Mouse (Mus musculus) urinary bladder, postnatal 25 days (tissue): ENCODE results near the gene Tomm40l.

Source experiments
- DNase-seq: peaks from one replicate; pipeline ENCODE4 v3.0.0; 2022; ENCODE audit warnings: low spot score

Gene Tomm40l

DNA sequence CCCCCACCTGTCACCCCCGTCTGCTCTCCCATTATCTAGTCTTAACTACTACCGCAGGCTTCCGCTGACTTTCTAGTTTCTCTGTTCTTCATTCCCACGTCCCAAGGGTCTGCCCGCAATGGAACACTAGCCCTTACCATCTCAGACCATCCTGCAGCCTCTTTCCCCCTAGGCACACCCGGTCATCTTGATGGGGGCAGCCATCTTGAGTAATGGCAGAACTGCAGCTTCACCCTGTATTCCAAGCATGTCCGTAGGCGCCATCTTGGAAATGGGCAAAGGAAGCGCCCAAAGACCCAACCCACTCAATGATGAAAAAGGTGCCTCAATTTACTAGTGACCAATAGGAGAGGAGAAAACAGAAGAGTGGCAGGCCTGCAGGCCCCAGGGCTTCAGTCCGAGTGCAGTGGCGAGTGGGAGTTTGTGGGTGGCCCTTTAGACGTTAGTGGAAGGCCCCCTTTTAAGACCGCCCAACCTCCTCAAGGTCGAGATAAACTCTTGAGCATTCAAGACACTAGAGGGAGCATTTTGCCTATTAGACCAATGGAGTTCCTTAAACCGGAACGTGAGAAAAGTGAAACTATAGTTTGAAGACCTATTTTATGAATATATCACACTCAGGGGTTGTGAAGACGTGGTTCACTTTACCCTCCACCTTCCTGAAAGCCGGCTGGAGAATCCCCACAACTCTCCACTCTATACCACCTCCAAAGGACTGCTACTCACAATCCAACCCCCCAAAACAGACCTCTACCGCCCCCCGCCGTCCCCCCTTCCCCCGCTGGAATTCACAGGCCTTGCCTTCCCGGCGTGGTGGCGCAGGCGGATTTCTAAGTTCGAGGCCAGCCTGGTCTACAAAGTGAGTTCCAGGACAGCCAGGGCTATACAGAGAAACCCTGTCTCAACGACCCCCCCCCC is at the start of gene Tomm40l:
Gene Tomm40l (minus strand): TSS at position 277 of the 918 bp plus-strand sequence.
- DNase-seq, result peak; percentile 68

DNA sequence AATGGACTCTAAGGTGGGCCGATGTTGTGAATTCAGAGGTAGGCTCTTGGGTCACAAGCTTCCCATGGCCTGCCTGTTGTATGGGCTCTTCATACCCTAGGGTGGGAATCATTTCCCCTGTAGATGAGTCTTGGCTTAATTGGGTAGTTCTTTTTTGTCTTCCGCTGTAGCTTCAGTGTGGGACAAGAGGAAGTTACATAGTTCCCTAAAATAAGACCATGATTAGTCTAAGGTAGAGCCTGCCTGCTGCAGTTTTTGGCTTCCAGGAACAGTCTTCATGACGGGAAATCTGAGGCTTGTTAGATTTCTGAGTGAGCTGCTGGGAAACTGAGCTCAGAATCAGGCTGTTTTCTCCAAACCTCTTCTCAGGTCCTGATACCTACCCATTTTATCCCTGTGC is 49.8 kb upstream of the Tomm40l start:
- DNase-seq, result no peak

DNA sequence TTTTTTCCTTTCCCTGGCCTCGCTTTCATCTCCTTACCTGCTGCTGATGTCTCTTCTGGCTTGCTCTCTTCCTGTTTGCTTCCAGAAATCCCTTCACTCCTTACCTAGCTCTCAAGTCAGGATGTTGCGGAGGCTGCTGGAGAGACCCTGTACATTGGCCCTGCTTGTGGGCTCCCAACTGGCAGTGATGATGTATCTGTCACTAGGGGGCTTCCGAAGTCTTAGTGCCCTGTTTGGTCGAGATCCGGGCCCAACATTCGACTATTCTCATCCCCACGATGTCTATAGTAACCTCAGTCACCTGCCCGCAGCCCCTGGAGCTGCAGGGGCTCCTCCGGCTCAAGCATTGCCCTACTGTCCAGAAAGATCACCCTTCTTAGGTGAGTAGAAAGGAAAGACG is 49.3 kb upstream of the Tomm40l start:
- DNase-seq, result no peak

DNA sequence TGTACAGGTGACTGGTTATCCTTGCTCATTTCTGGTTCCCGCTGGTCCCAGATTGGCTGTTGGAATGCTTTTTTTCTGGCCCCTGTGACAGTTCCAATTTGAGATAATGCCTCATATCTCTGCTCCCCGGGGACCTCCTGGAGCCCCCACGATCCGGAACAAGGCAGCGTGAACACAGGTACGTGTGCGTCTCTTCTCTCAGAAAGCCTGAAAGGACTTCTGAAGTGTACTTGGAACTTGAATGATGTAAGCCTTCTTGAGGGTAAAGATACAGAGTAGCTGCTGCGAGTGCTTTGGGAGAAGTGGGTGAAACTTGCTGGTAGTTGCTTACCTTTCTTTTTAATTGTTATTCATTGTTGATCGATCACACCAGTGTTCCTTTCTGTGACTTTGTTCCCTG is 48.9 kb upstream of the Tomm40l start:
- no peak for DNase-seq

DNA sequence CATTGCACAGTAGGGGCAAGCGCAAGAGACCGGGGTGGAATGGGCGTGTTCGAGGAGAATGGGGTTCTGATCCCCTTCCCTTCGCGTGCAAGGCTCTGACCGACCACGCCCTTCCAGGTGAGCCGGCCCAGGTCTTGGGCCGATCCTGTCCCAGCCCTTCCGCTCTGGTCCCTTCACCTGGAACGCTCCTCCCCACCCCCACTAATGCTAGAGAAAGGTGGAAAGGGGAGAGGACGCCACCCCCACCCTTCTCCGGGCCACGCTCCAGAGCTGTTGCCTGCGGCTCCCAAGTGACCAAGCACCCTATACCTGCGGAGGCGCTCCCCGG is 48.2 kb upstream of the Tomm40l start:
- peak; percentile 45 for DNase-seq

DNA sequence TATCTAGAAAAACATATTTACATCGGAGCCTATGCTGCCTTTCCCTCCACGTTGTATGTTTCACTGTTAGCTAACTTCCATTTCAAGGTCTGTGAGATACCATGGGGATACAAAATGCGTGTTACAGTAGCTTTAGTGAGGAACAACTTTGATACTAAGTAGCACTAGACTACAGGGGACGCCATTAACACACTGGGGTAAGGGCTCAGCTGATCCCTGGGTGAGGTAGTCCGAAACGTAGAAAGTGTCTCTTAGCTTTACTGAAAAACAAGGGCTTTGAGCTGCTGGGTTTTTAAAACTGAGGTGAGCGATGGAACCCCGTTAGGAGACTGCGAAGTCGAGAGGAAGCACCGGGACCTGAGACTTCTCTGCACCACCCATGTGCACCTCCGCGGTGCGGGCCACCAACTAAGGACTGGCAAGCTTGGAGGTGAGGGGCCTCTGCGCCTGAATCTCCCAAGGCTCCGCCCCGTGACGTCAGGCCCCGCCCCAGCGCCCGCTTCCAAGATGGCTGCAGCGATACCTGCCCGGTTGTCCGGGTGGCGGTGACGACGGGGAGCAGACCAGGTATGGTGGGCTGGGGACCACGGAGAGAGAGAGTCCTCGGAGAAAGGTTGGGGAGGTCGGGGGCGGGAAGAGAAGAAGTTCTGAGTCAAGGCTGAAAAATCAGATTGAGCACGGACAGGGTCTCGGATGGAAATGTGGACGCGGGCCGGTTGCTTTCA is 47.7 kb upstream of the Tomm40l start, which contains the start of gene B4galt3:
Gene B4galt3 (plus strand): TSS at position 481 of the 725 bp plus-strand sequence.
- DNase-seq, result peak; percentile 99

DNA sequence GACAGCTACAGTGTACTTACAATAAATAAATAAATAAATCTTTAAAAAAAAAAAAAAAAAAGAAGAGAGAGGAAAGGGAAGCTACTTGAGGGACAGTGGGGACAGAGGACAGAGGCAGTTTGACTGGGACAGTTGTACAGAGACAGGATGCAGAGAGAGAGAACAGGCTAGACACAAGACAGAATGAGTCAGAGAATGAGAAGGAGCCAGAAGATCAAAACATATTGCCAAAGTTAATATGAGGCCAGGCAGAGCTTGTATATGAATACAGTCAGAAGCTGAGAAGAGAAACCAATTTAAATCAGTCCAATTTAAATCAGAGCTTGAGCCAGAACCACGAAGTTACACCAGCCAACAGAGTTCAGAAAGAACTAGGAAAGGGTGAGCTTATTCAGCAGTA is 46.0 kb upstream of the Tomm40l start:
- no peak for DNase-seq

DNA sequence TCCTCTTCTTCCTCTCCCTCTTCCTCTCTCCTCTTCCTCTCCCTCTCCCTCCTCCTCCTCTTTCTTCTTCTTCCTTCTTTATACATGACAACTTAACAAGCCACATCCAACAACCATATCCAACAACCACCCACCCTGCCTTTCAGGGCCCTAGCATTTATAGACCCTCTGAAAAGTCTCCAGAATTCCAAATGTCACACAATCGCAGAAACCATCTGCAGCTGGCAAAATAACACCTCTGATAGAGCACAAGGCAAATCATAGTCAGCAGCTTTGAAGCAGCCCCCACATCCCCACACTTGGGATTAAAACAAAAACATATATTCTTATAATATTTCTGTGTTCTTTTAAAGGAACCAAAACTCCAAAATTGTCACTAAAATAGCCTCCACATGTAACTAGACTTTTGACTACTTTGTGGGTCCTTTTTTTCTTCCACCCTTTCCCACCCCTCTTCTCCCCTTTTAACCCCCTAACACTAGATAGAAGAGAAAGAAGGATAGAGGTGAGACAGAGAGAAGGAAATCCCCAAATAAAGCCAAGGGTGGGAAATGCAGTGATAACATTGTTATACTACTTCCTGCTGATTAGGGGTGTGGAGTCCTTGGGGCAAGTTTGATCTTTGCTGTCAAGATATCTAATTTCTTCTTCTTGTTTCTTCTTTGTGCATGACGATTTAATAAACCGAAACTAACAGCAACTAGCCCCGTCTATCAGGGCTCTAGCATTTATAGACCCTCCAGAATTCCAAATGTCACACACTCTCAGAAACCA is 43.8 kb upstream of the Tomm40l start:
- no peak for DNase-seq

DNA sequence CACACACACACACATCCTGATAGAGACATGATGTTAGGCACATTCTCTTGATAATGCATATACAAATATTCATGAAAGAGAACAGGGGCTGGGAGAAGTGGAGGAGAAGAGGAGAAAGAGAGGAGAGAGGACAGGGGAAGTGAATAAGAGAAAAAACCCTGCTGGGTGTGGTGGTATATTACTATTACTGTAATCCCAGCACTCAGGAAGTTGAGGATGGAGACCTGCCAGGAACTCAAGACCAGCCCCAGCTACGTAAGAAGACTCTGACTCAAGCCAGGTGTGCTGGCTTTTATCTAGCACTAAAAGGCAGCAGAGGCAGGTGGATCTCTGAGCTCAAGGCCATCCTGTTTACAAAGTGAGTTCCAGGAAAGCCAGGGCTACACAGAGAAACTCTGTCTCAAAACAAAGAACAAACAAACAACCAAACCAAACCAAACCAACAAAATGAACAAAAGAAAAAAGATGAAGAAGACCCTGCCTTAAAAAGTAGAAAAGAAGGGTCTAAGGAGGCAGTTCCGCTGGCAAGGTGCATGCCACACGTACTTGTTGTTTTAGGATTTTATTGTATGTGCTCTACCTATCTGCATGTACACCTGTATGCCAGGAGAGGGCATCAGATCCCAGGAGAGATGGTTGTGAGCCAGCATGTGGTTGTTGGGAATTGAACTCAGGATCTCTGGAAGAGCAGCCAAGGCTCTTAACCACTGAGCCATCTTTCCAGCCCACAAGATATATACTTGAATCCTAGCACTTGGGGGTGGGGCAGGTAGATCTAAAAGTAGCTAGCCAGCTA is 41.5 kb upstream of the Tomm40l start:
- no peak for DNase-seq

DNA sequence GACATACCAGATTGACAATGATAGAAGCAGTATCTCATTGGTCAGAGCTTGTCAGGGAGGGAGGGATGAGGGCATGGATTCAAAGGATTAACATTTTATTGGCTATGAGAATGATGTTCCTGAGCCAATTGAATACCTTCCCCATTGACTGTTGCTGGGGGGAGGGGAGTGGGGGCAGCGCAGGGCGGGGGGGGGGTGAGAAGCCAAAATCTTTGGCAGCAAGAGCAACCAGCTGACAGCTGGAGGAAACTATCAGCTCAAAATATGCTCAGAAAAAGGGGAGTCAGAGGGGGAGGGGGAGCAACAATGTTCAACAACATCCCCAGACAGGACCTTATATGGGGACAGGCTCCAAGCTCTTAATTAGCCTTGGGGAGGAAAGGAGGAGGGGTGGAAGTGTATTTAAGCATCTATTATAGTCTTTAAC is 40.9 kb upstream of the Tomm40l start:
- no peak for DNase-seq

DNA sequence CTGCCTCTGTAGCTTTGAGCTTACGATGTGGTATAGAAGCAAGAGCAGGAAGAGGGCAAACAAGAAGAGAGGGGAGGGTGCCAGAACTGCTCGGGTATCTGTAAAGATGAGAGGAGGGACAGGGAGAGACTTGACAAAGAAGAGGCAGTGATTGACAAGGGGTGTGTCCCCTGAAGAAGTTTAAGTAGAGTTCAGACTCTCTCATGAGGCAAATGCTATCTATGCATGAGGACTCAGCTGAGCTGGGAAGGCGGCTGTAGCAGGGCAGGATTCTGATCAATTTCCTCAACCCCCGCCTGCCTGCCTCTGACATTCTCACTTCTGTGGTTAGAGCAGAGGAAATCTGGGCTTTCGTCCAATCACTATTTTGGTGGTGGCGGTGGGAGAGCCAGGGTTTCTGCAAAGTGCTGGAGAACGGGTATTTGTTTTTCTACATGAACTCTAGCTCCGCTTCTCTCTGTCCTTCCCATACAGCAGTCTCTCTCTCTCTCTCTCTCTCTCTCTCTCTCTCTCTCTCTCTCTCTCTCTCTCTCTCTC is 40.3 kb upstream of the Tomm40l start:
- DNase-seq, result no peak

DNA sequence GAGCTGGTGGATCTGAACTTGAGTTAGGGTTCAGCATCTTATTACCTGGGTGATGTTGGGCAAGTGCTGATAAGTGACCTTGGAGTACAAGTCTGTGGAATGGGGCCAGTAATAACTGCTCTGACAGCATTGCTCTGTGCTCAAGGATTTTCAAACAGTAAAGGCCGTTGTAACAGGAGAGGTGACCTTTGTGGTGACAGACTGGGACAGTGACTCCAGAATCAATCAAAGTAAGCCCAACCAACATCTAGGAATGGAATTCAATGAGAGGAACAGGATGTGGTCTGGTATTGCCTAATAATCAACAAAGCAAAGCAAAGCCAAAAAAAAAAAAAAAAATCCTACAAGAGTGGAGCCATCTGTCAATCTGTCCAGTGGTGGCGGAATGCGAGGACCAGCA is 38.0 kb upstream of the Tomm40l start:
- DNase-seq, result no peak

DNA sequence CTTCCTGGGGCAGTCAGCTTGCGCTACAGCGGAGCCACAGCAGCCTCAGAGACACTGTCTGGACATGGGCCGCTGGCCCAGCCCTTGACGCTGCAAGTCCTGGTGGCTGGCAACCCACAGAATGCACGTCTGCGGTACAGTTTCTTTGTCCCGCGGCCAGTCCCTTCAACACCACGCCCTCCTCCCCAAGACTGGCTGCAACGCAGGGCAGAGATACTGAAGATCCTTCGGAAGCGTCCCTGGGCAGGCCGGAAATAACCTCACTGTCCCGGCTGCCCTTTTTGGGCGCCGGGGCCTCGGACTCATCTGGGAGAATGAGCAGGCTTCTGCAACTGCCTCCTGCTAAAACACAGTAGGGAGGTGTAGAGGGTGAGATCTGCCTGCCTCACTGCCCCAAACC is 36.6 kb upstream of the Tomm40l start:
- no peak for DNase-seq

DNA sequence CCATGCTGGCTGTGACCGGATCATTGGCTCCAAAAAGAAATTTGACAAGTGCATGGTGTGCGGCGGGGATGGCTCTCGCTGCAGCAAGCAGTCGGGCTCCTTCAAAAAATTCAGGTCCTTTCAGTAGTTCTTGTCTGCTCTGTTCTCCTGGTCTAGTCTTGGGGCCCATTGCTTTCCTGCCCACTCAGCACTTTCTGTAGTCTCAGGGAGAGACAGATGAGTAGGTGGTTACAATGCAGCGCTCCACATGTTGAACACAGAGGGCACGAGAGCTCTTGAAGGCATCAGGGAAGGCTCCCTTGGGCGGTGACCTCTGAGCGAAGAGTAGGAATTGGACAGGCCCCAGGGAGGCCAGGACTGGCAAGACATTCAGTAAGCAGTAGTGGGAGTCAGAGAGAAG is 35.5 kb upstream of the Tomm40l start:
- no peak for DNase-seq

DNA sequence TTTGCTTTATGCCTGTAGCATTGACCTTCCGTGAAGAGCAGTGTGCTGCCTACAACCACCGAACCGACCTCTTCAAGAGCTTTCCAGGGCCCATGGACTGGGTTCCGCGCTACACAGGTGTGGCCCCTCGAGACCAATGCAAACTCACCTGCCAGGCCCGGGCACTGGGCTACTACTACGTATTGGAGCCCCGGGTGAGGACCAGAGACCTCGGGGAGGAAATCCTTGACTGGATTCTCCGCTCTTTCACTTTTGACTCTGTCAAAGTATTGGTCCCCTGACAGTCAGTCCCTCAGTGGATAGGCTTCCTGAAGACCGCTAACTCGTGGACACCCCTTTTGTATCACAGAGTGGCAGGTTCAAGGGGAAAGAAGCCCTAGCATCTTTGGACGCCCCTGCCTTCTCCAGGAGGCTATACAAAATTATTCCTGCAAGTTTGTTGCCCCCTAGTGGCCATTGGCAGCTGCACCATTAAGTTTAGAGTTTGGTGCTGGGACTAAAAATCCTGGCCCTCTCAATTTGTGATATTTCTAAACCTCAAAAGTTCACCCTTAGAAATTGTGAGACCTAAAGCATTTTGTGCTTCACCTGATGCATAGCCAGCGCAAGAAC is 34.7 kb upstream of the Tomm40l start:
- peak; percentile 48 for DNase-seq

DNA sequence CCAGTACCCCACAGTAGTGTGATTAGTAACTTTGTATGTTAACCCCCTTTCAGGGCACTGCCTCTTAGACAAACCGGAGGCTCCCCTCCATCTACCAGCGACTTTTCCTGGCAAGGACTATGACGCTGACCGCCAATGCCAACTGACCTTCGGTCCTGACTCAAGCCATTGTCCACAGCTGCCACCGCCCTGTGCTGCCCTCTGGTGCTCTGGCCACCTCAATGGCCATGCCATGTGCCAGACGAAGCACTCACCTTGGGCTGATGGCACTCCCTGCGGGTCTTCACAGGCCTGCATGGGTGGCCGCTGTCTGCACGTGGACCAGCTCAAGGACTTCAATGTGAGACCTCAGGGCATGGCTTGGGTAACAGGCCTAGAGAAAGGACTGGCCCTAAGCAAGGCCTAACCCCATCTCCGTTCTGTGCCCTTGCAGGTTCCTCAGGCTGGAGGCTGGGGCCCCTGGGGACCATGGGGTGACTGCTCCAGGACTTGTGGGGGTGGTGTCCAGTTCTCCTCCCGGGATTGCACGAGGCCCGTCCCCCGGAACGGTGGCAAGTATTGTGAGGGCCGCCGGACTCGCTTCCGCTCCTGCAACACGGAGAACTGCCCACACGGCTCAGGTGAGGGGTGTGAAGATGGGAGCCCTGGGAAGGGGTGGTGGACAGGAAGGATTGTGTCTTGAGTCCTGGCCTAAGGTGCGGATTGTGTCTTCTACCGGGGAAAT is 33.9 kb upstream of the Tomm40l start:
- no peak for DNase-seq

DNA sequence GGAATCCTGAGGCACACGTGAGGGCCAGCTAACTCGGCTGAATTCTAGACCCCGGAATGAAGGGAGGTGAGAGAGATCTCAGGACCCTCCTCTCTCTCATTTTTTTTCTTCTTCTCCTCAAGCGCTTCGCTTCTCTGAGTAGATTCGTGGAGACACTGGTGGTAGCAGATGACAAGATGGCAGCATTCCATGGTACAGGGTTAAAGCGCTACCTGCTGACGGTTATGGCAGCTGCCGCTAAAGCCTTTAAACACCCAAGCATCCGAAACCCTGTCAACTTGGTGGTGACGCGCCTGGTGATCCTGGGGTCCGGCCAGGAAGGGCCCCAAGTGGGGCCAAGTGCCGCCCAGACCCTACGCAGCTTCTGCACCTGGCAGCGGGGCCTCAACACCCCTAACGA is 30.1 kb upstream of the Tomm40l start:
- no peak for DNase-seq

DNA sequence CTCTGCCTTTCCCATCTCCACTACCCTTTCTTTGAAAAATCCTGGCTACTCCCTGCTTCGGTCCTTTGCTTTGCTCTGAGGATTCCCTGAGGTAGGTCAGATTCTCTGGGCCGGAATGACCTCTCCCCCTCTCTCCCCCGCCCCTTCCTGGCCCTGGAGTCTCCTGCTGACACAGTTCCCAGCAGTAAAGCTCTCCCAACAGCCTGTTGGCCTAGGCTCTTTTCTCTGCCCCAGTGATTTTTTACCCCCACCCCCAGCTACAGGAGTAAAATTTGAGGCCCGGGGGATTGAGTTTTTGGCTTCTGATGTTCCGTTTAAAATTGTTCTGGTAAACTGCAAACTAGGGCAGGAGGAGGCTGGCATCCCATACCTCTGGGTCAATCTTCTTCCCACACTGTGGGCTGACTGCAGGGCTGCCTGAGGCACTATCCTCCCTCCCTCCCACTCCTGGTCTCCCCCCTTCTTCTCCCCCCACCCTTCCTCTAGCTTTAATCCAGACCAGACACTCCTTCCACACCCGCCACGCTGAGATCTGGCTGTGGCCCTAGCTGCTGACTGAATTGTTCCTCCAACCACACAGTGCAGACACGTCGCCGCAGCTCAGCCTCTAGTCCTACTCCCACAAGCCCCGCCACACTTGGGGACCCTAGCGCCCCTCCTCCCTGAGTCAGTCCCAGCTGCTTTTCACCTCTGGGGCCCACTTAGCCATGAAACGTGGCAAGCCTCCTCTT is 29.4 kb upstream of the Tomm40l start:
- no peak for DNase-seq
